Mouse (Mus musculus) liver, embryonic 14.5 days (tissue): ENCODE data around the gene Gm4131.

Source experiments
- CTCF ChIP-seq: IDR thresholded peaks from 2 replicates; pipeline ENCODE4 v1.5.1; 2016; ENCODE audit warnings: antibody characterized with exemption, low read depth, control low read depth
- EP300 ChIP-seq: IDR thresholded peaks from 2 replicates; pipeline ENCODE4 v1.6.1; 2016; ENCODE audit warnings: antibody characterized with exemption, low read depth

- TF ChIP-seq CTCF = no peak
- no peak for TF ChIP-seq EP300
Observed at GRCm38 (mm10) chr14:62585338-62585737, 18.6 kb upstream of the Gm4131 start.
